Mouse (Mus musculus): ENCODE data around the gene Layn. TPM values are rescaled to one million over a fixed set of nuclear protein-coding genes. Genes with fewer than 3 reads are reported as not detected.

Layn gene
- polyA plus RNA-seq (2015; fragmentation: Nextera tagmentation; extraction: Ambion mirVana) = 7.2 and 7.7 TPM in 2 replicates

DNA sequence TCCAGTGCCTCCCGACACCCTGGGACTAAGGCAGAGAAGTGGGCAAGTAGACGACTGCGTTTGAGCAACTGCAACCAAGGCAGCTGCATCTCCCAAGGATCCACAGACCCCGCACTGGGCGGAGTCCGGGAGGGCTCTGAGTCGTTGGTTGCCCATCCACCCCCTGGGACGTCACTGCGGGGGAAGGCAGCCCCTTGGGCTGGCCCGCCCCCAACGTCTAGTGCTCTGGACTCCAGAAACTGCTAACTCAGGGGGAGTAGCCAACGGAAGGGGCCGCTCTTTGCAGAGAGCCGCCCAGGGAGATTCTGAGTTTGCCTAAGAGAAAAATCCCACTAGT is at the start of gene Layn:
Gene Layn, minus strand, starts transcription at position 116 of the 337 bp plus-strand sequence.
- no peaks in the 10 kb centered on the region for H3K27me3 ChIP-seq (ENCODE audit: control insufficient read depth, insufficient read depth, low read depth, low read length)
- H3K9ac ChIP-seq (ENCODE audit: low read length) = peak within 1 kb of the TSS; percentile 72
- peak within 1 kb of the TSS; percentile 98 for H3K4me2 ChIP-seq (ENCODE audit: low read depth, low read length)
- 0% methylated on average over 14 of the region's 14 CpGs for WGBS
- peaks cover 13% of the 10 kb centered on the region; the same call in 1 of the 2 replicates for H3K4me1 ChIP-seq (replicated peaks; ENCODE audit: control insufficient read depth, insufficient read depth, low read length)
- H3K36me3 ChIP-seq (ENCODE audit: control insufficient read depth, insufficient read depth, low read length) = no peaks in the 10 kb centered on the region
- peak within 1 kb of the TSS; percentile 69 for H3K4me3 ChIP-seq (ENCODE audit: low read length)
- H3K27ac ChIP-seq (ENCODE audit: low read length) = peak within 1 kb of the TSS; percentile 42
- peak; percentile 99 for ATAC-seq (ENCODE audit: low read depth)
- no peaks in the 10 kb centered on the region for H3K9me3 ChIP-seq (ENCODE audit: control insufficient read depth, low read length)

DNA sequence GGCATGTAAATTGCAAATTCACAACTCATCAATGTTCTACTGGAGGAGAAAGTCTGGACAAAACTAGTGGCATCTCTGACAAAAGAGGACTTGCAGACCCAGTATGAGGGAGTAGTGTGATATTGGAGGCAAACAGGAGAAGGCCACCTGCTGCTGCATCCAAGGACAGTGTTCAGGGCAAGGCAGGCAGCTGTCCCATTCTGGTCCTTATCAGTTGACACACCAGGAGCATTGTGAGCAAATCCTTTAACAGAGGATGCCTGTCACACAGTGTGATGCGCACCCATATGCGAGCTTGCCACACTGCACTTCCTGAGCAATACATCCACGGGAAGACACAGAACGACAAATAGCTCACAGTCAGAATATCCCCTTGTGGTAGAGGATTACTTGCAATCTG is 37.9 kb upstream of the Layn start:
- no peak overlapping the region for H3K4me3 ChIP-seq (ENCODE audit: low read length)
- no peak overlapping the region for H3K9ac ChIP-seq (ENCODE audit: low read length)
- no peaks in the 10 kb centered on the region for H3K9me3 ChIP-seq (ENCODE audit: control insufficient read depth, low read length)
- H3K4me2 ChIP-seq (ENCODE audit: low read depth, low read length) = no peak overlapping the region
- H3K27ac ChIP-seq (ENCODE audit: low read length) = no peak overlapping the region
- no peaks in the 10 kb centered on the region for H3K27me3 ChIP-seq (ENCODE audit: control insufficient read depth, insufficient read depth, low read depth, low read length)
- no peaks in the 10 kb centered on the region for H3K4me1 ChIP-seq (replicated peaks; ENCODE audit: control insufficient read depth, insufficient read depth, low read length)
- H3K36me3 ChIP-seq (ENCODE audit: control insufficient read depth, insufficient read depth, low read length) = no peaks in the 10 kb centered on the region
- WGBS = 54% methylated on average over 4 of the region's 4 CpGs
- ATAC-seq (ENCODE audit: low read depth) = no peak

DNA sequence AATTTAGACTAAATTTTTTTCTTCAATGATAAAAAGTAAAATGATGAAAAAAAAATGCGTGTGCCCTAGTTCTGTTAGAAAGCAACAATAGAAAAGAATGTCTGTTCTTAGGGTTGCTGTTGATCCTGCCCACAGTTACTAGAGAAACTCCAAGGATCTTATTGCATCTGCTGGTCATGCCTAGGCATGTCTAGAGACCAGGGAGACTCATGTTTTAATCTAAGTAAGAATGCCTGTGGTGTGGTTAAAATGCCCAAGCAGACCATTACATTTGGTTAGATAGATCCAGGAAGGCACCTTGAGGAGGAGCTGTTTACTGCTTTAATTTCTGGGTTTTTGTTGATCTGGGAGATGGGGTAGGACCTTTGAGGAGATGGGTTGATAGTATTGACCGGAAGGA is 28.9 kb upstream of the Layn start:
- Histone ChIP-seq H3K36me3 (ENCODE audit: control insufficient read depth, insufficient read depth, low read length) (no peaks in the 10 kb centered on the region), H3K4me2 (ENCODE audit: low read depth, low read length) (no peak overlapping the region), H3K27ac (ENCODE audit: low read length) (no peak overlapping the region), H3K9ac (ENCODE audit: low read length) (no peak overlapping the region), H3K4me1 (replicated peaks; ENCODE audit: control insufficient read depth, insufficient read depth, low read length) (peaks cover 4% of the 10 kb centered on the region; the same call in 1 of the 2 replicates), H3K9me3 (ENCODE audit: control insufficient read depth, low read length) (no peaks in the 10 kb centered on the region), H3K4me3 (ENCODE audit: low read length) (no peak overlapping the region), H3K27me3 (ENCODE audit: control insufficient read depth, insufficient read depth, low read depth, low read length) (peaks cover 7% of the 10 kb centered on the region; the same call in 1 of the 2 replicates)
- WGBS = 73% methylated on average over 2 of the region's 2 CpGs
- no peak for ATAC-seq (ENCODE audit: low read depth)

DNA sequence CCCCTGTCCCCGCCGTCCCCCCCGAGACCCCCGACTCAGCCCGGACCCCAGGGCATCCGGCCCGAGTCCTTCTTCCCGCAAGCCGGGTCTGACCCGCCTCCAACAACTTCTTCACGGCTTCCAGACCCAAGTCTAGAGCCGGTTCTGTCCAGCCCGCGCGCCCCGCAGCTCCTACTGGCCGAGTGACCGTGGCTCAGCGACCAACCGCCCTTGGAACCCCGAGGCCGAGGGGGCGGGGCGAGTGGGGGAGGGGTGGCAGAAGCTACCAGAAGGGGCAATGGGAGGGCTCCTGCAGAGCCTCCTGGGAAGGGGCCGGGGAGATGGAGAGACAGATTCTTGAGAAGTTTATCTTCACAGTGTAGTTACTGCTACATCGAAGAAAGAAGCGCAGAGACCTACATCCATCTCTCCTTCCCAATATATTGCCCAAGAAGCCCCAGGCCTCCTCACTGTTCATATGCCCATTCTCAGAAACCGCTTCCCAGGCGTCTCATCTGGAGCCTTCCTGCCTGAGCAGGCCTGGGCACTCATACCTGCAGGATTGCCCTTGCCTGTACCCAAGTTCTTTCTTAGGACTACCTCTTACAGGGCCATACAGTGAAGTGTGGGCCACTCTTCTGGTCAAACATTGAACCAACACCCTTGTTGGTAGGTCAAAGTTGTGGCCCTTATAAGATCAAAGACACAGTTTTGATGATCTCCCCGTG is 27.1 kb upstream of the Layn start:
- WGBS = 11% methylated on average over 29 of the region's 30 CpGs
- H3K4me2 ChIP-seq (ENCODE audit: low read depth, low read length) = peak overlapping the region; percentile 99
- peaks cover 7% of the 10 kb centered on the region; the same call in 1 of the 2 replicates for H3K27me3 ChIP-seq (ENCODE audit: control insufficient read depth, insufficient read depth, low read depth, low read length)
- no peaks in the 10 kb centered on the region for H3K9me3 ChIP-seq (ENCODE audit: control insufficient read depth, low read length)
- peak overlapping the region; percentile 59 for H3K4me3 ChIP-seq (ENCODE audit: low read length)
- no peaks in the 10 kb centered on the region for H3K36me3 ChIP-seq (ENCODE audit: control insufficient read depth, insufficient read depth, low read length)
- peaks cover 4% of the 10 kb centered on the region; the same call in 1 of the 2 replicates for H3K4me1 ChIP-seq (replicated peaks; ENCODE audit: control insufficient read depth, insufficient read depth, low read length)
- H3K27ac ChIP-seq (ENCODE audit: low read length) = no peak overlapping the region
- H3K9ac ChIP-seq (ENCODE audit: low read length) = peak overlapping the region; percentile 66
- peak; percentile 54; the same call in 1 of the 2 replicates for ATAC-seq (ENCODE audit: low read depth)

DNA sequence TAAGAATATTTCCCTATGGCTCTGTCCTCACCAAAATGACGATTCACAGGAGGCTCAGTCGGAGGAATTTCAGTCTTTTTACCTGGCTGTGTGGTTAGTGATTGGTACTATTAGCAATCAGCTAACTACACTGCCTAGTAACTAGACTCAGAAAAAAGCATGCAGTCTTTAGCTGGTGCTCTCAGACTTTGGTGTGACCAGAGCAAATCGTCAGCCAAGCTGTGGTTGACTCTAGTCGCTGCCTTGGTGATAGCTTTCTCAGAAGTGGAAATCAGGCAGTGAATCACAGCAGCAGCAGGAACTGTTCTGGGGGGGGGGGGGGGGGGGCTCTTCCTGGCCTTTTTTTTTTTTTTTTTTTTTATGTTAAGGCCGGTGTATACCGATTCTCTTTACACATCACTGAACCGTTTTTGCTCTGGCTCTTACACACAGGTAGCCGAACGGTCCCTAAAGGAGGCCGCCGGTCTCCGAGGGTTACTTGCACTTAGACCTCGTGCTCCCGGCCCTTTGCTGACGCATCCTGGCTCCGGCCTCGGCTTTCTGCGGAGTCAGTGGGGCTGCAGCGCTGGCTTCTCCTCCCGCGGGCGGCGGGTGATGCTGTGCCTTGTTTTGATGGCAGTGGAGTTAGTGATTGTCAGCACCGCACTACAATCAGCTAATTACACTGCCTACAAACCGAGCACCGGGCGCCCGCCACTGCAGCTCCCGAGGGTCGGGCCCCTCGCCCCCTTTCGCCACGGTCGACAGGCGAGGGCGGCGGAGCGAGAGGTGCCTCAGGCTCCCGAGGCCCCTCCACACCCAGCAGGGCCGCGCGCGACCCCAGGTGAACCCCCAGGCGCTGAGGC is 26.3 kb upstream of the Layn start:
- Histone ChIP-seq H3K27ac (ENCODE audit: low read length) (no peak overlapping the region), H3K4me2 (ENCODE audit: low read depth, low read length) (peak overlapping the region; percentile 99), H3K36me3 (ENCODE audit: control insufficient read depth, insufficient read depth, low read length) (no peaks in the 10 kb centered on the region), H3K4me1 (replicated peaks; ENCODE audit: control insufficient read depth, insufficient read depth, low read length) (peaks cover 4% of the 10 kb centered on the region; the same call in 1 of the 2 replicates), H3K9me3 (ENCODE audit: control insufficient read depth, low read length) (no peaks in the 10 kb centered on the region), H3K27me3 (ENCODE audit: control insufficient read depth, insufficient read depth, low read depth, low read length) (peaks cover 7% of the 10 kb centered on the region; the same call in 1 of the 2 replicates), H3K4me3 (ENCODE audit: low read length) (peak overlapping the region; percentile 59), H3K9ac (ENCODE audit: low read length) (peak overlapping the region; percentile 66)
- peak; percentile 59 for ATAC-seq (ENCODE audit: low read depth)
- 2% methylated on average over 31 of the region's 44 CpGs for WGBS

DNA sequence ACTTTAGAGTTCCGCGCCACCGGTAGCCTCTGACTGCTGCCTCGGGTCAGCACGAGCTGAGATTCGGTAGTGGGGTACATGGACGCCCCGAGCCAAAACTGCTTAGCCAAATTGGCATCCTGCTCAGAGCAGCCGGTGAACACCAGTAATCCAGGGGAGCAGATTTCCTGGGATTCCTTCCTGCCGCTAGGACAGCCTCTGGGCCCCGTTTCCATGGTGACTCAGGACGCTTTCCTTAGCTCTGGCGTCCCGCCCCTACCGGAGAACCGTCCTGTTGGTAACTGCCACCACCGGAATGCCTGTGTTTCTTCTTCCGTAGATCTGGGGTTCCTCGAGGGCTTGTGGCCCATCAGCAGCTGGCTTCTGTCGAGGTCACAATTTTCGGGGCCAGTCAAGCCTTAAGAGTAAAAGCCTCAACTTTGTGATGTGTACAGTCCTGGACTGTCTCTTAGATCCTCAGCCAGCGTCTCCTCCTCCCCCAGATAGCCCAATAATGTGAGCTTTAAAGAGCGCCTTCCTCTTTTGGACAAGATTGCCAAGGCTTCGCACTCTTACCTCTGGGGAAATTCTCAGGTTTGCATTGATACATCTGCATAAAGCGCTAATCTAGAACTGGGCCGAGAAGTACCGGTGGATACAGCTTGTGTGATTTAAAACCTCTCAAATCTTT is 25.0 kb upstream of the Layn start, which contains the start of gene 4833427G06Rik:
Gene 4833427G06Rik, minus strand, starts transcription at position 323 of the 670 bp plus-strand sequence.
- 9% methylated on average over 27 of the region's 27 CpGs for WGBS
- ATAC-seq (ENCODE audit: low read depth) = peak; percentile 78
- peak within 1 kb of the TSS; percentile 28 for H3K4me3 ChIP-seq (ENCODE audit: low read length)

DNA sequence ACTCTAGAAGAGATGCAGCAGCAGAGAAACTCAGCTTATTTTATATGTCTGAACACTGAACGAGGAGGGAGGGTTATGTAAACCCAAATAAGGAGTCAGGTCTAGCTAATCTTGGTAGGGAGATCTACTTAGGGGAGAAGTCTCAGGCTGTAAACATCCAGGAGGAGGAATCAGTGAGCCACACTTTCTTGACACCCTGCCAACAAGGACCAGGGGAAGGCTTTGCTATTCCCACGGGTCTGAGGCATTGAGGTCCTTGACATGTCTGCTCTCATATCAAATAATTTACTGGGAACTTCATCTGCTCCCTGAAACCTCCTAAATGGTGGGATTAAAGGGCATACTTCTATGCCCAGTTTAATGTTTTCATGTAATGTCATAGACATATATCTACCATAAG is 19.4 kb upstream of the Layn start:
- H3K4me1 ChIP-seq (replicated peaks; ENCODE audit: control insufficient read depth, insufficient read depth, low read length) = no peaks in the 10 kb centered on the region
- no peak overlapping the region for H3K4me2 ChIP-seq (ENCODE audit: low read depth, low read length)
- H3K9me3 ChIP-seq (ENCODE audit: control insufficient read depth, low read length) = no peaks in the 10 kb centered on the region
- no peak overlapping the region for H3K9ac ChIP-seq (ENCODE audit: low read length)
- no peaks in the 10 kb centered on the region for H3K27me3 ChIP-seq (ENCODE audit: control insufficient read depth, insufficient read depth, low read depth, low read length)
- H3K4me3 ChIP-seq (ENCODE audit: low read length) = no peak overlapping the region
- 25% methylated on average over 2 of the region's 2 CpGs for WGBS
- no peak for ATAC-seq (ENCODE audit: low read depth)
- no peaks in the 10 kb centered on the region for H3K36me3 ChIP-seq (ENCODE audit: control insufficient read depth, insufficient read depth, low read length)
- no peak overlapping the region for H3K27ac ChIP-seq (ENCODE audit: low read length)

More for the DNA sequence above, 25.0 kb upstream of the Layn start, which contains the start of gene 4833427G06Rik:
- H3K36me3 ChIP-seq (ENCODE audit: control insufficient read depth, insufficient read depth, low read length) = no peaks in the 10 kb centered on the region
- no peak within 1 kb of the TSS for H3K27ac ChIP-seq (ENCODE audit: low read length)
- H3K4me2 ChIP-seq (ENCODE audit: low read depth, low read length) = peak within 1 kb of the TSS; percentile 99
- H3K9me3 ChIP-seq (ENCODE audit: control insufficient read depth, low read length) = no peaks in the 10 kb centered on the region
- peaks cover 4% of the 10 kb centered on the region; the same call in 1 of the 2 replicates for H3K4me1 ChIP-seq (replicated peaks; ENCODE audit: control insufficient read depth, insufficient read depth, low read length)
- peaks cover 7% of the 10 kb centered on the region; the same call in 1 of the 2 replicates for H3K27me3 ChIP-seq (ENCODE audit: control insufficient read depth, insufficient read depth, low read depth, low read length)
- no peak within 1 kb of the TSS for H3K9ac ChIP-seq (ENCODE audit: low read length)

DNA sequence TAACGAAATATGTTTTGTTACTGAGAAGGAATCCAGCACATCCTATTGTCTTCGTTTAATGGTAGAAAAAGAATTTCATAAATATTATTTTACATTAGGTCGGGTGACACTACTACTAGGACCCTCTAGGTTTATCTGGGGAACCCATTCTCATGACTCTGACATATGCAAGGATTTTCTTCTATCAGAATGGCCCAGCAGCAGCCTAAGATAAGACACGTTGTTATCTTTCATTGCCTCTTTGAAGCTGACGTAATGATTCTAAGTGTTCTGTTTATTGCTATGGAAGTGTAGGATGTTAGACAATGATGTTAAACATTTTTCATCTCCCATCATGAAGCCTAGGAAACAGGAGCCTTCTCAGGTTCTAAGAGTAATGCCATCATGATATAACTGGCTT is 16.8 kb upstream of the Layn start:
- ATAC-seq (ENCODE audit: low read depth) = no peak
- Histone ChIP-seq H3K4me3 (ENCODE audit: low read length) (no peak overlapping the region), H3K9me3 (ENCODE audit: control insufficient read depth, low read length) (no peaks in the 10 kb centered on the region), H3K4me1 (replicated peaks; ENCODE audit: control insufficient read depth, insufficient read depth, low read length) (no peaks in the 10 kb centered on the region), H3K4me2 (ENCODE audit: low read depth, low read length) (no peak overlapping the region), H3K9ac (ENCODE audit: low read length) (no peak overlapping the region), H3K27ac (ENCODE audit: low read length) (no peak overlapping the region), H3K36me3 (ENCODE audit: control insufficient read depth, insufficient read depth, low read length) (no peaks in the 10 kb centered on the region), H3K27me3 (ENCODE audit: control insufficient read depth, insufficient read depth, low read depth, low read length) (no peaks in the 10 kb centered on the region)
- WGBS = 42% methylated on average over 5 of the region's 5 CpGs
